Mouse (Mus musculus): Measurements from ENCODE around the gene Gtsf1. TPM values are rescaled to one million over a fixed set of nuclear protein-coding genes. Genes with fewer than 3 reads are reported as not detected.
"Not testable (repeated sequence)": the region's sequence is repeated elsewhere in the genome, so short reads cannot be mapped to it uniquely, and the experiment has no call there.

Gtsf1 gene
- not detected for total RNA-seq (2021)
- long read RNA-seq, experiment 1: 0 reads
- long read RNA-seq, experiment 2, partial matches to known transcripts: 0 of 1 reads
- long read RNA-seq, experiment 2, other reads (novel, unspliced or antisense): 1 of 1 reads

DNA sequence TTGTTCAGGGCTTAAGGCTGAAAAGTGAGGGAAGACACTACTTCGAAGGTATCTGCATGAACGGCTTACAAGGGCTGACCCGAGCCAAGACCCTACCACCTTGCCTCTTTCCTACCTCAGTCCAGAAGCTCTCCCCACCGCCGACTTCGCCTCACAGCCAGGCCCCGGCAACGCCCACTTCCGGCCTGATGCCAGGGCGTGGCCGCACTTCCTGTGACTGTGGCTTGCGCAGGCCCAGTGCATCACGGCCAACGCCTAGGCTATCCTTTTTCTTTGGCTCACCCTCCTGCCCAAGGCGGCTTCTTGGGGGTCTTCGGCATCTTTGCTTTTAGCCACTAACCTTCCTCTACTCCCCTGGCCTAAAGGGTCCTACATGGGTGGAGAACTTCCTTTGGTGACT, at the start of gene Gtsf1:
Gene Gtsf1 (minus strand): TSS at position 230 of the 400 bp plus-strand sequence.
- no peak for DNase-seq

DNA sequence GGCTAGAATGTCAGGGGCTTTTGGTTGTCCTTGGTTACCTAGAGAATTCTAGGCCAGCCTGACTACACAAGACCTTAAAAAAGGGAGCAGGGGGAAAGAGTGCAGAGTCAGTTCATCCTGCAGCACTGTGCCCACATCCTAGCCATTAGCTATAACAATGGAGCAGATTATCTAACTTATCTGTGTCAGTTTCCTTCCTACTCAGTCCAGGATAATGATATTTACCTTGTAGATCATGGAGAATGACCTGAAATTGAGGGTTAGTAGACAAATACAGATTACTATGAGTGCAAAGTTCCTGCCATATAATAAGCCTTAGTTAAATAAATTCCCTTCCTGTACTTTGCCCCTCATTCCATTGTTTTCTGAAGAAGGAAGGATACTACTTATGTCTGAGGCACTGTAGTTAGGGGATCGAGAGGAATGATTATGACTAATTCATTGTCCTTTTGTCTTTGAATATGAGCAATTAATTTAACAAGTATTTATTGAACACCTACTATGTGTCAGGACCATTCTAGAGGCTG, 48.9 kb upstream of the Gtsf1 start:
- no peak for DNase-seq

DNA sequence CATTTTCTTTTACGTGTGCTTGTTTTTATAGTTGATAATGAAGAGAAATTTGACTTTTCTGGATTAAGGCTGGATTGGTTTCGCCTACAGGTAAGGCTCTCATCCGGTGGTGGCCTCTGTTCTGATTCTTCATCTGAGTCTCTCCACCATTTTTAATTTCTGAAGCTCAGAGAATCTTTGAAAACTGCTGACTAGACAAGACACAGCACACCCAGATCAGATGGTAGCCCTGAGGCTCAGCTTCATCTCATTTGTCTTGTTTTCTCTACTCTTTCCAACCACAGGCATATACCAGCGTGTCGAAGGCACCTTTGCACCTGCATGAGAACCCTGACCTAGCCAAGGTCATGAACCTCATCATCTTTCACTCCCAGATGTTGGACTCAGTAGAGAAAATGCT, 43.5 kb upstream of the Gtsf1 start:
- no peak for DNase-seq

DNA sequence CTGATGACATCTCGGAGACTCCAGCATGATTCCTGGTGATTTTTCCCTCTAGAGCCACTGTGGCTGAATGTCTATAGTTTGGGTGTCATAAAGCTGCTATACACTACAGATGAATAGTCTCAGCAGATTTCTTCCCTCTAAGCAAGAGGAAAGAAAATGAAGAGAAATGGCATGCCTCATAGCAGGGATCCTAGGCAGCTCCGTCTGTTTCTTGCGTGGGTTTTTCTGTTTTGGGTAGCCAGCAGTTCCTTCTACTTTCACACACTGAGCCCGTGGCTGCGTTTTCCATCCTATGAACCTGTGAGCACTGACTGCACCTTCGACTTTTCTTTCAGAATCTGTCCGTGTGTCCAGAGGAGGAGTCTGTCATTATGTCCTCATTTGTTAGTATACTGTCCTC, 42.9 kb upstream of the Gtsf1 start:
- no peak for DNase-seq

DNA sequence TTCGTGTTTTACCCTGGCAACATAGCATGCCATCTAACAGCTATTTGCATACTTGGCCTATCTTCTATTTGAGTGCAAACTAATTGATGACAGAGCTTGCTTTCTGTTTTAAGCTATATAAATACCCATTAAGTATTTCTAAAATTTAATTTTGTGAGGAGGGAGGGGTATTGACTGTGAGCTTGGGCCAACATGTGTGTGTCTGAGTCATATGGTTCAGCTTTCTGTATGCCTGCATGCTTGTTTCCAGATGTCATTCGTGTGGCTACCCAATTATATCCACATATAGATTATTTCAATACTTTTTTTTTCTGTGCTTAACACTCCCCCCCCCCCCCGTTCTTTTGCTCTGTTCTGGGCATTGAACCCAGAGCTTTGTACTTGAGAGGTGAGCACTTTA, 42.0 kb upstream of the Gtsf1 start:
- DNase-seq: no peak

DNA sequence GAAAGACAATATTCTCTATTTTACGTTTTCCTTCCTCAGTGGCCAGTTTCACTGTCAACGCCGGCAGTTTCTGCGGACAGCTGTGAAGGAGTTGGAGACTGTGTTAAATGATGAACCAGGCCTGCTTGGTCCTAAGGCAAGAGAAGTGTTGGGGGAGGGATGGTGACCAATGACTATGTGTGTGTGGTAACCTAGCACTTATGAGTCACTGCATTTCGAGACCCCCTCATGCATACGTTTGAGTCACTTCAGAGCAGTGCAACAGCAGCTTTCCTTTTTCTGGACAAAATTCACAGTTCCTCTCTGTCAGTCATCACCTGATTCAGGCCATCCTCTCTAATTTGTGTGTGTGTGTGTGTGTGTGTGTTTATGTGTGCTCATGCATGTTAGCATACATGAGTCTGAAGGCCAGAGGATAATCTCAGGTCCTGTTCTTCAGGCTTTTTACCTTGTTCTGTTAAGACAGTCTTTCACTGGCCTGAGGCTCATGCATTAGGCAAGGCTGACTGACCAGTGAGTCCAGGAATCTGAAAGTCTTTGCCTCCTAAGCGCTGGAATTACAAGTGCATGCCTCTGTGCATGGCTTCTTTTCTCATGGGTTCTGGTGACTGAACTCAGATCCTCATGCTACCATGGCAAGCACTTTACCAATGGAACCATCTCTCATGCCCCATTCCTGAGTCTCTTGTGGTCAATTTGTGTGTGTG, 41.4 kb upstream of the Gtsf1 start:
- no peak for DNase-seq

DNA sequence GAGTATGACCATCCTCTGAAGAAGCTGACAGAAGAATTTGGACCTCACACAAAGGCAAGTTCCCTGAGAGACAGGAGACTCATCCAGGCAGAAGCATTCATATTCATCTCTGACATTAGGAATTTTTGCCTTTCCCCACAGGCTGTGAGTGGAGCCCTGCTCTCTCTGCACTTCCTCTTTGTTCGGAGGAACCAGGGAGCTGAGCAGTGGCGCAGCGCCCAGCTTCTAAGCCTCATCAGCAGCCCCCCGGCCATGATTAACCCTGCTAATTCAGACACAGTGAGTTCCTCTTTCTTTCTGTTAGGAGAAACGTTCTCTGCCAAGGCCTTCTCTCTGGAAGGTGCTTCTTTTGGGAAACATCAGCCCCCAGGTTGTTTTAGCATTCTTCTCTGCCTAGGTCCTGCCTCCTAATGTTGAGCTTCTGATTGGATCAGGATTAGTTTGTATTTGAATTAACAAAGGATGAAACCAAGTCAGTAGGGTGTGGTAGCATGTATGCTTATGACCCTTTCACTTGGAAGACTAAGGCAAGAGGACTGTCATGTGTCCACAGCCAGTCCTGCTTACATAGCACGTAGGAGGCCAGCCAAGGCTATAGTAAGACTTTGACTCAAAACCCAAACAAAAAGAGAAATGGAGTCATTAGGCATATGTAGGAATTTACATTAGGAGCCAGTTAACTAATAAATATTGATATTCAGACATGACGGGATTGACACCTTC, 32.4 kb upstream of the Gtsf1 start:
- DNase-seq: peak; percentile 10

DNA sequence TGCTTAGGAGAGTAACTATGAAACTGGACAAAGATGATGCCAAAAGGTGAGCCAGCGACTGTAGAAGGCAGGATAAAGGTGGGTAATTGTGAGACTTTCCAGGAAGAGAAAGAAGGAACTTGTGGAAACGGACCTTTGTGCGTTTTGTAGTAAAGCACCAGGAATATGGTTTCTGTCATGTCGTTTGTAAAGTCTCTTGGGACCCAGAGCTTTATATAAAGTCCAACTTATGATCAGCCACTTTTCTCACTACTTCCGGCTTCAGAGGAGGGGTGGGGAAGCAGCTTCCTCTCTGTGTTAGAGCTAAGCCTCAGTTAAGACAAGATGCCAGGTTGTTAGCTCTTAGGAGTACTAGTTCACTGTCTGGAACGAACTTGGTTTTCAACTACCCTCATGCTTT, 24.2 kb upstream of the Gtsf1 start:
- DNase-seq: no peak

DNA sequence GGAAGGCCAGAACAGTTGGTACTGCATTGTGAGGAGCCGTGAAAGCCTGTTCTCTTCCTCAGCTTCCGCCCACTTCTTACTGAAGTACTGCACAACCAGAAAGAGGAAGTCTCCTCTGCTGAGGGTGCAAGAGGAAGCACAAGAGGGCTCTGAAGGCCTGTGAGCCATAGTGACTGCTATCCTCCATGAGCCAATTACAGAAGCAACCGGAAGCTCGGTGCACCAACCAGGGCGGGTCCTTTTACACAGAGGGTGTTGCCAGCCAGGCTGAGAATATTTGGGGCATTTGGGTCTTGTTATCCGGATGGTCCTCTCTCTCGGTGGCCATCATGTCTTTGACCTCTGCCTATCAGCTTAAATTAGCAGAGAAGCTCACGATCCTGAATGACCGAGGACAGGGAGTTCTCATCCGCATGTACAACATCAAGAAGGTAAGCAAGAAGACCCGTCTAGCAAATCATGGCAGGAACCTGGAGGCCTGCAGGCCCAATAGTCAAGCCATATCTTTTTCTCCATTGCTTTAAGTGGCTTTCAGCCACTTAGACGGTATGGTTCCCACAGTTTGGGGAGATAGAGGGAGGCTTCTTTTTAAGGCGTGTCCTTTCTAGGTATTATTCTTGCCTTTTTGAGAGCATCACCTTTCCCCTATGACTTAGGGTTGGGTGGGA, 23.4 kb upstream of the Gtsf1 start, which contains the start of gene Nckap1l:
Gene Nckap1l (plus strand): TSS at position 244 of the 668 bp plus-strand sequence.
- no peak for DNase-seq

DNA sequence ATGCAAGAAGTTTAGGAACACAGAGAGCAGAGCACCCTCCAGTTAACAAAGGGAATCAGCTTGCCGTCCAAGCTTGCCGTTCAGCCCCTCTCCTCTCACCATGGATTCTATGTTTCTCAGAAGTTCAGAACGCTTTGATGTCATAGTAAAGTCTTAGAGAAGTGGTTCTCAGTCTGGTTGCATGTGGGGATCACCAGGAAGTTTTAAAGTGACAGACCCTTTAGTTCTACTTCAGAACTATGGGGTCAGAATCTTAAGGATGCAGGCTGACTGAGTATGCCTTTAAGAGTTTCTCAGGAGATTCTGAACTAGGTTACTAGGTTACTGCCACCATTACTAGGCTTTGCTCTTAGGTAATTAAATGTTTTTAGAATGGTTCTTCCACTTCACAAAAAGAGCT, 18.1 kb upstream of the Gtsf1 start, which contains the start of gene Gtsf2:
Gene Gtsf2 (minus strand): TSS at position 101 of the 400 bp plus-strand sequence.
- DNase-seq: no peak

DNA sequence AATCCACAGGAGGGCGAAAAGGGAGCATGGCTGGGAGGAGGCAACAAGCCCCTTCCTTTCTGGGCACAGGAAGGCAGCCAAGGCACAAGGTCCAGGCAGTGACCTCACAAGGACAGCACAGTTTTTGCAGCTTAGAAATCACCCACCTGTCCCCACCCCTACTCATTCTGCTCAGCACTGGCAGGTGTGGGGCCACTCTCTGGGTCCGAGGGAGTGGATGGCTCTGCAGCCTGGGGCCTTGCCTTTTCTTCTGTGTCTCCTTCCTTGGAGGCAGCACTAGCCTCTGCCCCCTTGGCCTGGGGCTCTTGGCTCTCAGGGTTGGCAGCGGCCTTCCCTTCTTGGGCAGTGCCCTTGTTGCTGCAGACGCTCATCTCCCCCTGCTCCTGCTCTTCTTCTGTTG, 15.7 kb upstream of the Gtsf1 start:
- not testable (repeated sequence) for DNase-seq

DNA sequence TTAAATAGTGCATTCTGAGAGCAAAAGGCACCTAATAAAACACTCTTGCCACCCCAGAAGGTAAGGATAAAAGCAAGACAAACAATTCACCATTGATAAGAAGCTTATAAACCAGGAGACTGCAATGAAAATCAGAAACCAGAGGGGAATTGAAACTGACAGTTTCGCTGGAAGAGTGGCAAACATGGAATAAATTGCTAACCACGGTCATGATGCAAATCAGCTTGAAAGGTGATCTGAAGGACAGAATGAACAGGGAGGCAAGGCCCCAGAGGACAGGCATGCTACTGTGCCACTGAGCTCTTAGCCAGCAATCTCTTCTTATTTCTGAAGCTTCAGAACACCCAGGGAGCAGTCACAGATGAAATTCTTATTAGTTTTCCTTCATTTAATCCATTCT, 3.3 kb downstream of the Gtsf1 start:
- DNase-seq: no peak

DNA sequence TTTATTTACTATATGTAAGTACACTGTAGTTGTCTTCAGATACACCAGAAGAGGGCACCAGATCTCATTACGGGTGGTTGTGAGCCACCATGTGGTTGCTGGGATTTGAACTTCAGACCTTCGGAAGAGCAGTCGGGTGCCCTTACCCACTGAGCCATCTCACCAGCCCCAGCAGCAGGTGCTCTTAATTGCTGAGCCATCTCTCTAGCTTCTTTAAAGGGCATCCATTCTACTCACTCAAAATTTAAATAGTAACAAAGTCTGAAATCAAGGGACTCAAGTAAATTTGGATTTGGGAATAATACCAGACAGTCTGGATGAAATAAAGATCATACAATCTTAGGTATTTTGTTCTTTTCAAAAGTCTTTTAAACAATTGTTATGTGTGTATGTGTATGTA, 24.7 kb downstream of the Gtsf1 start:
- DNase-seq: not testable (repeated sequence)

DNA sequence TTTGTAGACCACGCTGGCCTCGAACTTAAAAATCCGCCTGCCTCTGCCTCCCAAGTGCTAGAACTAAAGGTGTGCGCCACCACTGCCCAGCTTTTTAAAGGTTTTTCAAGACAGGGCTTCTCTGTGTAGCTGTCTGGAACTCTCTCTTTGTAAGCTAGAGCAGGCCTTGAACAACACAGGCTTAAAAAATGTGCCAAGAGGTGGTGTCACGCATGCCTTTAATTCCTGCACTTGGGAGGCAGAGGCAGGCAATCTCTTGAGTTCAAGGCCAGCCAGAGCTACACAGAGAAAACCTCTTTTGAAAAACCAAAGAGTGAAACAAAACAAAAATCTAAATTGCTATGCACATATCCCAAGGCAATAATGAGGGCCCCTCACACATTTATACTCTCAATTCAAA, 28.9 kb downstream of the Gtsf1 start:
- DNase-seq: no peak

DNA sequence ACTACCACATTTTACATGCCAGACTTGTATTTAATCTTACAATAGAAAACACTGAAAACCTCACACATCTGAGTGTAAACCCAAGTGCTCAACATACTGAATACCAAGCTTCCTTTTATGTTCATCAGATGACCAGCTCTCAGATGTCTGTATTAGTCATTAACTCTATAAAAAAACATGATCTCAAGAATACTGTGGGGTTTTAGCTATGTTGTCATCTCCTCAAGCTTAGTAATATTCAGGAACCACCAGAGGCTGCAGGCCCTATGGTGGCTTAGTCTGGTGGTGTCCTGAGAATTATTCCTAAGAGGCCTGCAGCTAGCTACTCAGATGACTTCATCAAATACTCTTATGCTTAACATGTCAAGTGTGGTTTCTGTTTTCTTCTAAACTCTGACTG, 36.7 kb downstream of the Gtsf1 start:
- no peak for DNase-seq

DNA sequence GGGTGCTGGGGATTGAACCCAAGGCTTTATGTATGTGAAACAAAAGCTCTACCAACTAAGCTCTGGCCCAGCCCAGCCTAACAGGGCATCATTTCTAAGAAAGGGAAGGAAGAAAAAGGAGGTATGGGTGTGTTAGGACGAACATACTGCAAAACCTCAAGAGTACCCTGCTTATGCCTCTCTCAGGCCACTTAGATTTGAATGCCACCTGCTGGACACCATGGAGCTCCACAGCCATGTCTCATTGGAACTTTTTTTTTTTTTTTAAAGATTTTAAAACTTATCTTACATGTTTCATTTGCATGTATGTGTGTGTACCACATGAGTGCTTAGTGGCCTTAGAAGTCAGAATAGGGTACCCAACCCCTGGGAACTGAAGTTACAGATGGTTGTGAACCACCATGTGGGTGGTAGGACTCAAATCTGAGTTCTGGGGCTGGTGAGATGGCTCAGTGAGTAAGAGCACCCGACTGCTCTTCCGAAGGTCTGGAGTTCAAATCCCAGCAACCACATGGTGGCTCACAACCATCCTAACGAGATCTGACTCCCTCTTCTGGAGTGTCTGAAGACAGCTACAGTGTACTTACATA, 41.6 kb downstream of the Gtsf1 start:
- DNase-seq: no peak

DNA sequence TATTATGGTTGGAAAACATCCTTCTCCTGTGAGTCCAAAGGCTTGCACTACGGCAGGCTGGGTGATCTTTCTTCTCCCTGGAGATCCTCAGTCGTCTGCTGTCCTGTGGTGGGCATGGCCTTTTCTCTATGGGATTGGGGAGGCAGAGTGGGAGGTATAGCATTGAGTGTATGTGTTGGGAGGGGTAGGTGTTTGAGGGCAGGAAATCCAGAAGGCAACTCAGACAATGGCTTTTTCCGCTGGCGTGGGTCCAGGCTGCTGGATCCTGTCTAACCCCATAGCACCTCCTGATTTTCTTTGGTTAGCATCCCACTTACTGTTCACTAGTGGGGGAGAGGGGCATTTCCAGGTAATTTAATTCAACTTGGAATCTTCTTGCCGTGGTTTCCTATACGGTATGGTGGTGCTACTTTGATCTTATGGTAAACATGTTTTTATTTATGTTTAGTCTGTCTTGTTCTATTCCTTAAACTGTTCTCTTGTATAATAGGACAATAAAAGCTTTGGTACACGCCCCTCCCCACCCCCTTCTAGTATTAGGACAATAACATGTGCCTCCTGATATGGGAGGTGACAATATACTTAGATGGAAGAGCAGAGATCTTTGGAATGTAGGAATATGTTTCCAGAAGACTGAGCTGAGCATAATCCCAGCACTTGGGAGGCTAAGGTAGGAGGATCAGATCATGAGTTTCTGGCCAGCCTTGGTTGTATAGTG, 46.3 kb downstream of the Gtsf1 start:
- peak; percentile 63 for DNase-seq

DNA sequence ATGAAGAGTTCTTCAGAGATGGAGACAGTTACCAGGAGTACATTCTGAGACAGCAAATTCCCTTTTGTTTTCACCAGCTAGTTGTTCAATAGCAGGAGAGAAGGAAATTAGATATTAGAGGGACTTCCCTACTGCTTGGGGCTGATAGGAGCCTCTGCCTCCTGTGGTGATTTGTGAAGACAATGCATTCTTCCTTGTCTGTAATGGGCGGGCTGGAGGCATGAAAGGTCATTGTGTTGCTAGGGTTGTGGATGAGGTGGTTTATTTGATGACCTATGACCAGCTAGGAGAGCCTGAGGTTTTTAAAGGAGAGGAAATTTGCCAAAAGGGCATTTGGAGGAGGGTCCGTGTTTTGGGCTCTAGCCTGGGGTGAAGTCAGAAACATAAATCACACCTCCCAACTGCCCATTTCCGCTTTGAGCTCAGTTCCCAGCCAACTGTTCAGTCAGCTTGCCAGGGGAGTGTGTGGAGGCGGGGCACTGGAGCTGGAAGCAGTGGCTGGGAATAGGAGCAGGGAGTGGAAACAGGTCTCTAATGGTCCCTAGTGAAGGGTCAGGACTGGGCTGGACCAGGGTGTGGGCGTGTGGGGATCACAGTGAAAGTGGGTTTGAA, 47.4 kb downstream of the Gtsf1 start:
- peak; percentile 45 for DNase-seq

DNA sequence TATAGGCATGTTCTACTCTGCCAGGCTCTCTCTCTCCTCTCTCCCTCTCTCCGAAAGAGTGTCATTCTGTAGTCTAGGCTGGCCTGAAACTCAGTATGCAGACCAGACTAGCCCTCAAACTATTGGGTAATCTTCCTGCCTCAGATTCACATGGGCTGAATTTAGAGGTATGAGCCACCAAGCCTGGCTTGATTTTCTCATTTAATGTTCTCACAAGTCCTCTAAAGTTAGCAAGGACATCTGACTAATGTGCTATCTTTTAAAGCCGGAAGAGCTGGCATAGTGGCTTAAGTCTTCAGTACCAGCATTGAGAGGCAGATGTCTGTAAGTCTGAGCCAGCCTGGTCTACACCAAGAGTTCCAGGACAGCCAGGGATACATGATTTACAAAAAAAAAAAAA, 48.2 kb downstream of the Gtsf1 start:
- DNase-seq: no peak

DNA sequence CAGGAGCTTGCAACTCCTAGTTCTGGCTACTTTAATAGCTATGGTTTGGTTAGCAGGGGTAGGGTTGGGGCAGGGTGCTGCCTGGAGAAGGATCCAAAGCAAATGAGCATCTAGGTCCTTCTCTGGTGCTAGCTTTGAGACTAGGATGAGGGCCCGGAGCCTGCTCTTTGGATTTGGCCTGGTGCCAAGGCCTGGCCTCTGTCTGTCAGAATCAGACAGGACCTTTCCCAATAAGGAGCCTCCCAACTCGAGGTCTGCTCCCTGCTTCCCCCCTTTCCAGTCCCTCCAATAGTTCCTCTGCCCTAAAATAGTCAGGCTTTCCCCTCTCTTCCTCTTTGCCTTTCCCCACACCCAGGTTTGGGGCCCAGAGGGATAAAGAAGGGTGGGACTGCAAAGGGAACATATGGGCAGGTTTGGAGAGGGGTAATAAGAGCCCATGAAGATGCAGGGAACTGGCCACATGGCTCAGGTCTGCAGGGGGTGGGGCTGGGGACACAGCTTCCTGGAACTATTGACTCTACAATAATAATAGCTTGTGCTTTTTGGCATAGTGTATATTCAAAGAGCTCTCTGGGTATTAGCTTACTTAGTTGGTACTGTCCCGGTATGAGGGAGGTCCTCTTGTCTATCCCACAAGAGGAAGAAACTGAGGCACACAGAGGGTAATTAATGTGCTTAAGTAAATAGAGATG, 51.5 kb downstream of the Gtsf1 start:
- no peak for DNase-seq
